Mouse (Mus musculus): ENCODE measurements around the gene Acap2. TPM values are rescaled to one million over a fixed set of nuclear protein-coding genes. Genes with fewer than 3 reads are reported as not detected.
A peak's percentile ranks its signal among the peaks of the same experiment; 100 is the strongest.

Gene Acap2
- polyA plus RNA-seq, 1 experiment from 2014 or later: 18.4 TPM

DNA sequence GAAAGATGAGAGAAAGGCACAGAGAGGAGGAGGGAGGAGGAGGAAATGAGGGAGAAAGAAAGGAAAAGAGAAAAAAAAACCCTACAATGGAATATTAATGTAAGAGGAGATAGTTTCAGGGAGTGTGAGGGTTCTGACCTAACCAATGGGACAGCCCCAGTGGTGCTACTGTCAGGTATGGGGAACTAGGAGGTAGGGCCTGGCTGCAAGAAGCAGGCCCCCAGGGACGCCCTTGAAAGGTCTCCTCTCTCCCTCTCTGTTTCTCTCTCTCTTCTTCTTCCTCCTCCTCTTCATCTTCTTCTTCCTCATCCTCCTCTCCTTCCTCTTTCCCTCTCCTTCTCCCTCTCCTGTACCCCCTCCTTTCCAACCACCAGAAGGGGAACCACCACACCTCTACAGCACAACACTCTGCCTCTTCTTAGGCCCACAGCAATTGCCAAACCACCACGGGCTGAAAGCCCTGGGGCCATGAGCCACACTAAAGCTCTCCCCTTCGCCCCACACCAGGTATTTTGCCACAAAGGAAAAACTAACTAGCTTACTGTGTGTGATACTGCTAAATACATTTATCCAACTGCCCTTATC, 126.6 kb downstream of the Acap2 start:
- no peak overlapping the region for H3K9ac ChIP-seq (replicated peaks; ENCODE audit: low read depth, low read length)
- no peak overlapping the region for H3K4me3 ChIP-seq (ENCODE audit: low read depth, low read length)
- H3K4me1 ChIP-seq (ENCODE audit: control insufficient read depth, insufficient read depth, low read length): no peaks in the 10 kb centered on the region; the same call in 1 of the 2 replicates
- no peak for ATAC-seq (ENCODE audit: low read depth)
- no peaks in the 10 kb centered on the region for H3K27me3 ChIP-seq (ENCODE audit: control insufficient read depth, insufficient read depth, low read length)
- WGBS: 85% methylated on average over 3 of the region's 3 CpGs
- H3K27ac ChIP-seq (ENCODE audit: low read depth, low read length): no peak overlapping the region
- H3K9me3 ChIP-seq (ENCODE audit: control insufficient read depth, low read length): no peaks in the 10 kb centered on the region
- no peaks in the 10 kb centered on the region for H3K36me3 ChIP-seq (ENCODE audit: control insufficient read depth, insufficient read depth, low read length)
- H3K4me2 ChIP-seq (ENCODE audit: low read depth, low read length): no peak overlapping the region

DNA sequence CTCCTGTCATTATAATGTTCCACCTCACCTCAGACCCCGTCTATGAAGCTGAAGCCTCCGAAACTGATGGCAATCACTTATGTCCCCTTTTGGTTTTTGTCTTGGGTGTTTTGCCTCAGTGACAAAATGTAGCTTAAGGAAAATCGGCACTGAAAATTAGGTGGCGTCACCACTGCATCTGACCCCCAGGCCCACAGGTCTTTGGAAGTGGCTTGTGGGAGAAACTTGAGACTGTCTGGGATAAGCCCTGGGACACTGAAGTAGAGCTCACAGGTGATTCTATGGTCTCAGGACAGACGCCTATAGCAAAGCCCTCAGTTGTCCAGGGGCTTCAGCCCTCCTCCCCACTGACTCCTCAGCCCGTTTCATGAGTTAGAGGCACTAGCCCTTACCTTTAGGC, 129.3 kb downstream of the Acap2 start:
- no peak overlapping the region for H3K4me3 ChIP-seq (ENCODE audit: low read depth, low read length)
- H3K27ac ChIP-seq (ENCODE audit: low read depth, low read length): no peak overlapping the region
- no peaks in the 10 kb centered on the region for H3K36me3 ChIP-seq (ENCODE audit: control insufficient read depth, insufficient read depth, low read length)
- ATAC-seq (ENCODE audit: low read depth): no peak
- H3K9ac ChIP-seq (replicated peaks; ENCODE audit: low read depth, low read length): no peak overlapping the region
- no peak overlapping the region for H3K4me2 ChIP-seq (ENCODE audit: low read depth, low read length)
- H3K9me3 ChIP-seq (ENCODE audit: control insufficient read depth, low read length): no peaks in the 10 kb centered on the region
- no peaks in the 10 kb centered on the region for H3K27me3 ChIP-seq (ENCODE audit: control insufficient read depth, insufficient read depth, low read length)
- H3K4me1 ChIP-seq (ENCODE audit: control insufficient read depth, insufficient read depth, low read length): no peaks in the 10 kb centered on the region
- WGBS: 89% methylated on average over 6 of the region's 6 CpGs

DNA sequence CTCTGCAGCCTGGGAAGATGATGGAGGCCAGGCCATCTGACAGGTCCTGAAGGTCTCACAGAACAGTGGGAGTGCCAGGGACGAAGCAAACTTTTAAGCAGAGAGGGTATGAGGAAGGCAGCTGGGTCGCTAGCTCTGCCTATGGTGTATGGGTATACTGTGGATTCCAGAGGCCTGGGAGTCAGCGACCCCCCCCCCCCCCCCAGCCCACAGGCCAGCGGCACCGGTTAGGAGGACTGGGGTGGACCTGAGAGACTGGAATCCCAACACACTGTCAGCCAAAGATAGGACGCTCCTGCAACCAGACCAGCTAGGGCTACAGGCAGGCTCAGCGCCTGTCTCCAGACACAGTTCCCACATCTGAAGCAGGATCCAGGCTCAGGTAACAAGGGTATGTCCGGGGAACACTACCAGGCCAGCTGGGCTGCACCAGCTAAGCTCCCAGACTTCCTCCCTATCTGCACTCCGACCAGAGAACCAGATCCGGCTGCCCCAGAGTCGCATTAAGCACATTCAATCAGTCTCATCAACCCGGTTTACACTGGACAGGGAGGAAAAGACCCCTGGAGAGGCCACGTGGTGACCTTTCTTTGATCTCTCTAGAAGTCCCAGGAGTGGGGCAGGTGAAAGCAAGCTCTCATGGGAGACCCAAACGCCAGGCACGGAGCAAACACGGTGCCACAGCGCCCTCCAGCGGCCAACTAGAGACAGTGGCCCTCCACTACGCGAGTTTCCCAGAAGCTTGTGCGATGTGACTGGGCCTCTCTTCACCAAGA, 130.5 kb downstream of the Acap2 start:
- no peak overlapping the region for H3K27ac ChIP-seq (ENCODE audit: low read depth, low read length)
- H3K4me3 ChIP-seq (ENCODE audit: low read depth, low read length): no peak overlapping the region
- no peaks in the 10 kb centered on the region for H3K36me3 ChIP-seq (ENCODE audit: control insufficient read depth, insufficient read depth, low read length)
- H3K27me3 ChIP-seq (ENCODE audit: control insufficient read depth, insufficient read depth, low read length): no peaks in the 10 kb centered on the region
- no peaks in the 10 kb centered on the region for H3K9me3 ChIP-seq (ENCODE audit: control insufficient read depth, low read length)
- no peak overlapping the region for H3K9ac ChIP-seq (replicated peaks; ENCODE audit: low read depth, low read length)
- 18% methylated on average over 21 of the region's 21 CpGs for WGBS
- H3K4me2 ChIP-seq (ENCODE audit: low read depth, low read length): no peak overlapping the region; the same call in 1 of the 2 replicates
- peak; percentile 77; the same call in 1 of the 2 replicates for ATAC-seq (ENCODE audit: low read depth)
- H3K4me1 ChIP-seq (ENCODE audit: control insufficient read depth, insufficient read depth, low read length): no peaks in the 10 kb centered on the region

DNA sequence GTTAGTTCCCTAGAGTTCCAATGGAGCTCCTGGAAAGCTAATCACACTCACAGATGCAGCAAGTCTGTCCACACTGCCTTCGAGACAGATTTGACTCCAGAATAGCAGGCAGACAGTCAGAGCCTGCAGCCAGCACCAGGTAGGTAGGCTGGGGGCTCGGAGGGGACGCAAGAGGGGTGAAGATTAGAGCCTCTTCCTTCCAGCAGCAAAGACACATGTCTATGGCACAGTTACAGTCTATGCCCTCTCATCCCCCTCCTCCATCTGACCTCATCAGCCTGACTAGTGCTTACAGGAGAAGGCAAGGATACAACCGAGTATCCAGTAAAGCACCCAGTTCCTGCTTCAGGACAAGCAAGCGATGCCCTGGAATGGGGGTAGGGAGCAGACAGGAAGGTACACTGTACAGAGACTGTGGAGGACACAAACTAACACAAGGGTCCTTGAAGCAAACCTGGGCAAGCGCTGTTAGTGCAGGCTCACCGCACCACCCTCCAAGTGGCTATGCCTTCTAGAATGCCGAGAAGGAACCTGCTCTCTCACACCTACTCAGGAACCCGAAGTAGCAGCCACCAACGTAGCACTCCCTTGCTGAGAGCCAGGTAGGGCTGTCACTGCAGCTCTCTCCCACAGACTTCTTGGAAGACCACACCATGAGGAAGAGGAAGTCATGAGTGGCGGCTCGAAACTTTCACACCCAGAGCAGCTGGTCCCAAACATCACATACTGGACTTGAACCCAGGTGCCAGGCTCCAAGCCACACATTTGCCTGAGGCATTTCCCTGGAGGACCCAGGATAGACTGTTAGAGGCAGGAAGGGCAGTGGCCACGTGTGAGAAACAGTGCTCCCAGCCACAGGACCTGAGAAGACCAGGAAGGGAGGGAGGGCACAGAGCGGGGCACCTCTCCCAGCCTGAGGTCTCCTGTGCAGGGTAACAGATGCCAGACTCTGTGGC, 131.6 kb downstream of the Acap2 start:
- no peak overlapping the region for H3K4me2 ChIP-seq (ENCODE audit: low read depth, low read length)
- no peak for ATAC-seq (ENCODE audit: low read depth)
- H3K36me3 ChIP-seq (ENCODE audit: control insufficient read depth, insufficient read depth, low read length): no peaks in the 10 kb centered on the region
- H3K4me1 ChIP-seq (ENCODE audit: control insufficient read depth, insufficient read depth, low read length): no peaks in the 10 kb centered on the region
- WGBS: 87% methylated on average over 14 of the region's 14 CpGs
- no peak overlapping the region for H3K4me3 ChIP-seq (ENCODE audit: low read depth, low read length)
- H3K27ac ChIP-seq (ENCODE audit: low read depth, low read length): no peak overlapping the region
- H3K9ac ChIP-seq (replicated peaks; ENCODE audit: low read depth, low read length): no peak overlapping the region
- no peaks in the 10 kb centered on the region for H3K9me3 ChIP-seq (ENCODE audit: control insufficient read depth, low read length)
- no peaks in the 10 kb centered on the region for H3K27me3 ChIP-seq (ENCODE audit: control insufficient read depth, insufficient read depth, low read length)

DNA sequence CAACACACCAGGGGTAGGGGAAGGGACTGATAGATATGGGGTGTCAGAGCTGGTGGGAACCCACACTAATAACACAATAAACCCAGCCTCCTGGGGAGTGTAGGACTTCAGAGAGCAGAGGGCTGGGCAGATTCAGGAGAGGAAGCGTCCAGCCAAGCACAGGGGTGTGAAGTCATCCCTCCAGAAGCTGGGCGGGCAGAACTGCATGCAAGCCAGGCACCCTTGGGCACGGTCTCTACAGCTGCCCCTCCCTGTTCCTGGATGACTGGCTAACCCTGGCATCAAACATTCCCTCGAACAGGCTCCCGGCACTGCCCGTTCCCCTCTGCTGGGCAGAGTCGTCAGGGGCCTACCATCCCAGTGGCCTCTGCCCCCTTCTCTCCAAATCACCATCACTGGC, 132.8 kb downstream of the Acap2 start:
- no peaks in the 10 kb centered on the region for H3K9me3 ChIP-seq (ENCODE audit: control insufficient read depth, low read length)
- H3K36me3 ChIP-seq (ENCODE audit: control insufficient read depth, insufficient read depth, low read length): no peaks in the 10 kb centered on the region
- no peak for ATAC-seq (ENCODE audit: low read depth)
- WGBS: 76% methylated on average over 7 of the region's 7 CpGs
- no peaks in the 10 kb centered on the region for H3K4me1 ChIP-seq (ENCODE audit: control insufficient read depth, insufficient read depth, low read length)
- H3K4me2 ChIP-seq (ENCODE audit: low read depth, low read length): no peak overlapping the region
- H3K9ac ChIP-seq (replicated peaks; ENCODE audit: low read depth, low read length): no peak overlapping the region
- H3K27ac ChIP-seq (ENCODE audit: low read depth, low read length): no peak overlapping the region
- no peak overlapping the region for H3K4me3 ChIP-seq (ENCODE audit: low read depth, low read length)
- no peaks in the 10 kb centered on the region for H3K27me3 ChIP-seq (ENCODE audit: control insufficient read depth, insufficient read depth, low read length)

DNA sequence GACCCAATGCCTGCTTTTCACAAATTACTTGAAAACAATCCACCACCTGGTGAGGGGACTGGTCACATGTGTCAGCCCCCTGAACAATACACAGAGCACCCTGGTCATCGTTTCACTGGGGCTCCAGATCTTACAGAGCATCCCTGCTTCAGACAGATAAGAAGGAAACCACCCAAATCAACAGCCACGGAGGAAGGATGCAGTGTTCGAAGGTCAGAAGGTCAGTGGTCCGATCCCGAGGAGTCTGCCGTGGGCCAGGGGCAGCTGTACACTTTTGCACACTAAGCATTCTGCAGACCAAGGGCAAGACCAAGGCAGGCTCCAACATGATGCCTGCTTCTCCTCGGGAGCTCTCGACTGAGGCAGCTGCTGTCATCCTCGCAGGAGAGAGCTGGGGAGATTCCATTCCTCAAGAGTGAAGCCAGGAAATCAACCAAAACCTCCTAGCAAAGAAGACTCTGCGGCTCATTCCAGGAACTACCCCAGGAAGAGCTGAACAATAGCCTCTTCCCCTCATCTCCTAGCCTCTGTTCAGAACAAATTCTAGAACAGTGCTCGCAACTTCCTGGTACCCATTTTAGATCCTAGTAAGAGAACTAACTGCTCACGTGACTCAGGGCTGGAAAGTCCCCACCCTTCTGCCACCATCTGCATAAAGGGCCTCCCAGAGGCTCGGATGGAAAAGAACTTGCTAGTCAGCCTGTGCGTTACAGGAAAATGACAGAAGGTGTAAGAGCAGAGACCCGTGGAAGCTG, 134.5 kb downstream of the Acap2 start:
- WGBS: 68% methylated on average over 15 of the region's 15 CpGs
- no peaks in the 10 kb centered on the region for H3K9me3 ChIP-seq (ENCODE audit: control insufficient read depth, low read length)
- H3K4me2 ChIP-seq (ENCODE audit: low read depth, low read length): no peak overlapping the region
- no peaks in the 10 kb centered on the region for H3K27me3 ChIP-seq (ENCODE audit: control insufficient read depth, insufficient read depth, low read length)
- H3K4me3 ChIP-seq (ENCODE audit: low read depth, low read length): no peak overlapping the region
- no peaks in the 10 kb centered on the region for H3K4me1 ChIP-seq (ENCODE audit: control insufficient read depth, insufficient read depth, low read length)
- H3K9ac ChIP-seq (replicated peaks; ENCODE audit: low read depth, low read length): no peak overlapping the region
- no peak for ATAC-seq (ENCODE audit: low read depth)
- no peak overlapping the region for H3K27ac ChIP-seq (ENCODE audit: low read depth, low read length)
- no peaks in the 10 kb centered on the region for H3K36me3 ChIP-seq (ENCODE audit: control insufficient read depth, insufficient read depth, low read length)

DNA sequence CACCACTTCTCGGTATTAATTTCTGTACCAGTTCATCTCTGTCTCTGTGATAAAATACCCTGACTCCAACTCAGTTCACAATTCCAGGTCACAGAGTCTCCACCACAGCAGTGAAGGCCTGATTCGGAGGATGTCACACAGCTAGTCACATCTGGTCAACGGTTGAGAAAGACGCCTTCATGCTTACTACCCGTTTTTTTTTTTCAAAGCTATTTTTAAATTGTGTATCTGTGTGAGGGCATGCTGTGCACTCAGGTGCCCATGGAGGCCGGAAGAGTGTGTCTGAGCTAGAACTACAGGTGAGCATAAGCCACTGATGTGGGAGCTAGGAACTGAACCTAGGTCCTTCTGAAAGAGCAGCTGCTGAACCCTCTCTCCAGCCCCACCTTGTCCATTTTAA, 136.3 kb downstream of the Acap2 start:
- 94% methylated on average over 6 of the region's 6 CpGs for WGBS
- Histone ChIP-seq H3K27ac (ENCODE audit: low read depth, low read length) (no peak overlapping the region), H3K9ac (replicated peaks; ENCODE audit: low read depth, low read length) (no peak overlapping the region), H3K4me1 (ENCODE audit: control insufficient read depth, insufficient read depth, low read length) (no peaks in the 10 kb centered on the region), H3K4me3 (ENCODE audit: low read depth, low read length) (no peak overlapping the region), H3K9me3 (ENCODE audit: control insufficient read depth, low read length) (no peaks in the 10 kb centered on the region), H3K27me3 (ENCODE audit: control insufficient read depth, insufficient read depth, low read length) (no peaks in the 10 kb centered on the region), H3K4me2 (ENCODE audit: low read depth, low read length) (no peak overlapping the region), H3K36me3 (ENCODE audit: control insufficient read depth, insufficient read depth, low read length) (no peaks in the 10 kb centered on the region)
- no peak for ATAC-seq (ENCODE audit: low read depth)

DNA sequence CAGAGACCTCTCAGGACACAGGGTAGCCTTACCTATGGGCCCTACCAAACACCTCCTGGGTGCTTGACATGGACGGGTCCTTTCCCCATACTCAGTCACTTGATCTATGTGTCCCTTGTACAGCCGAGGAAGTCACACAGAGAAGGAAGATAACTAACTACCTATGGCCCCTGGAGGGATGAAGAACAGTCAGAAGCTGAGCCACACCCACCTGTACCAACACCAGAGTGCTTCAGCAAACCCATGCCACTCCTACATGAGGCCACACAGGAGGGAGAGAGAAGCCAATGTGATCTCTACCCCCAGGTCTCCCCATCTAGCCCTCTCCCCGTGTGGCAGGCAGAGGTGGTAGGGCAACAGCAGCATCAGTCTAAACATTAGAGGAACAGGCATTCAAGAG, 138.1 kb downstream of the Acap2 start:
- Histone ChIP-seq H3K27me3 (ENCODE audit: control insufficient read depth, insufficient read depth, low read length) (no peaks in the 10 kb centered on the region), H3K4me1 (ENCODE audit: control insufficient read depth, insufficient read depth, low read length) (0 out of 2 replicates have a peak, but pooled peaks cover 6% of the 10 kb centered on the region), H3K9me3 (ENCODE audit: control insufficient read depth, low read length) (no peaks in the 10 kb centered on the region), H3K4me2 (ENCODE audit: low read depth, low read length) (no peak overlapping the region), H3K36me3 (ENCODE audit: control insufficient read depth, insufficient read depth, low read length) (no peaks in the 10 kb centered on the region), H3K27ac (ENCODE audit: low read depth, low read length) (no peak overlapping the region), H3K4me3 (ENCODE audit: low read depth, low read length) (no peak overlapping the region), H3K9ac (replicated peaks; ENCODE audit: low read depth, low read length) (no peak overlapping the region)
- WGBS: 90% methylated on average over 3 of the region's 3 CpGs
- no peak for ATAC-seq (ENCODE audit: low read depth)

All from neural tube, embryonic 14.5 days (tissue).